Mouse (Mus musculus) 416B (cell line): Measurements from ENCODE around the gene Ticrr.
A peak's percentile ranks its signal among the peaks of the same experiment; 100 is the strongest.

Source experiments
- DNase-seq: peaks from one replicate; pipeline ENCODE4 v3.0.0; 2011; ENCODE audit warnings: low read depth

Gene Ticrr

GRCm38 (mm10) chr7:79659578-79660290, at the start of gene Ticrr:
Gene Ticrr, plus strand, starts transcription at chr7:79660196.
- DNase-seq: peak; percentile 99

GRCm38 (mm10) chr7:79611901-79612300, 48.1 kb upstream of the Ticrr start:
- no peak for DNase-seq

GRCm38 (mm10) chr7:79612783-79613182, 47.2 kb upstream of the Ticrr start:
- DNase-seq: peak; percentile 56

GRCm38 (mm10) chr7:79613314-79613713, 46.7 kb upstream of the Ticrr start:
- no peak for DNase-seq

- DNase-seq: no peak
These were observed 45.0 kb upstream of the Ticrr start for GRCm38 (mm10) chr7:79615008-79615407.

GRCm38 (mm10) chr7:79615941-79616340, 44.1 kb upstream of the Ticrr start:
- DNase-seq: no peak

GRCm38 (mm10) chr7:79617418-79617817, 42.6 kb upstream of the Ticrr start, which contains the start of gene Rhcg:
Gene Rhcg, minus strand, starts transcription at chr7:79617657.
- DNase-seq: no peak

- DNase-seq: peak; percentile 47
These were observed 40.5 kb upstream of the Ticrr start for GRCm38 (mm10) chr7:79619493-79619892.

GRCm38 (mm10) chr7:79623086-79623485, 36.9 kb upstream of the Ticrr start:
- no peak for DNase-seq

- DNase-seq: no peak
These were observed 33.8 kb upstream of the Ticrr start for GRCm38 (mm10) chr7:79626170-79626569.

GRCm38 (mm10) chr7:79628271-79628913, 31.6 kb upstream of the Ticrr start:
- no peak for DNase-seq

GRCm38 (mm10) chr7:79631773-79632348, 28.1 kb upstream of the Ticrr start:
- DNase-seq: no peak

GRCm38 (mm10) chr7:79647233-79647632, 12.8 kb upstream of the Ticrr start:
- DNase-seq: no peak

GRCm38 (mm10) chr7:79649005-79649404, 11.0 kb upstream of the Ticrr start:
- DNase-seq: peak; percentile 64

- no peak for DNase-seq
These were observed 5.8 kb upstream of the Ticrr start for GRCm38 (mm10) chr7:79654185-79654584.

GRCm38 (mm10) chr7:79654586-79654985, 5.4 kb upstream of the Ticrr start:
- DNase-seq: no peak

- no peak for DNase-seq
These were observed 525 bp downstream of the Ticrr start for GRCm38 (mm10) chr7:79660291-79661150.

GRCm38 (mm10) chr7:79661253-79661890, 1.4 kb downstream of the Ticrr start:
- DNase-seq: no peak

- peak; percentile 28 for DNase-seq
These were observed 6.7 kb downstream of the Ticrr start for GRCm38 (mm10) chr7:79666690-79667089.

GRCm38 (mm10) chr7:79670900-79671604, 11.1 kb downstream of the Ticrr start:
- no peak for DNase-seq

GRCm38 (mm10) chr7:79679186-79679585, 19.2 kb downstream of the Ticrr start:
- DNase-seq: peak; percentile 55
